Mouse (Mus musculus): ENCODE results near the gene Psg17. TPM values are rescaled to one million over a fixed set of nuclear protein-coding genes. Genes with fewer than 3 reads are reported as not detected.
A peak's percentile ranks its signal among the peaks of the same experiment; 100 is the strongest.

The Psg17 gene
- polyA plus RNA-seq, 1 experiment = 0.09 TPM

DNA sequence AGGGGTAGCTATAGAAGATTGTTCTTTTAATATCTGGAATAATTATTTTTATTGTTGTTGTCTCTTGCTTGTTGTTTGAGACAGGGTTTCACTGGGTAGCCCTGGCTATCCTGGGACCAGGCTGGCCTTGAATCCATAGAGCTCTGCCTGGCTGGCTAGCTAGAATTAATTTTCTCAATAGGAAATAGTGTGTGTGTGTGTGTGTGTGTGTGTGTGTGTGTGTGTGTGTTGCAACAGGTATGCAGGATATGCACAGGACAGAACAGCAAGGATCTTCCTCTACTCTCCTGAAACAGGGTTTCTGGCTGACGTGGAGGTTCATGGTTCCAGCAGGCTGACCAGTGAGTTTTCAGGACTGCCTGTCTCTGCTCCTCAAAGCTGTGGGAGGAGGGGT, 19.8 kb upstream of the Psg17 start:
- 92% methylated on average over 1 of the region's 1 CpGs for WGBS
- H3K27ac ChIP-seq (ENCODE audit: control insufficient read depth, insufficient read depth, low read length) = no peak overlapping the region; the same call in 1 of the 2 replicates
- no peak for DNase-seq
- no peaks in the 10 kb centered on the region for H3K36me3 ChIP-seq (ENCODE audit: control insufficient read depth, insufficient read depth, low read length)
- no peaks in the 10 kb centered on the region for H3K27me3 ChIP-seq (ENCODE audit: control insufficient read depth, insufficient read depth, low read length)
- no peak overlapping the region for H3K4me3 ChIP-seq (ENCODE audit: control insufficient read depth, insufficient read depth, low read length)
- TF ChIP-seq CTCF (IDR thresholded peaks at IDR 0.05; ENCODE audit: borderline replicate concordance, control insufficient read depth, extremely low read depth, insufficient read depth, low read length, poor library complexity) (no peak), POLR2A (IDR thresholded peaks at IDR 0.05; ENCODE audit: control insufficient read depth, extremely low read depth, insufficient read depth, low read length, poor library complexity) (no peak)
- H3K4me1 ChIP-seq (replicated peaks; ENCODE audit: control insufficient read depth, insufficient read depth, low read length) = peaks cover 10% of the 10 kb centered on the region

DNA sequence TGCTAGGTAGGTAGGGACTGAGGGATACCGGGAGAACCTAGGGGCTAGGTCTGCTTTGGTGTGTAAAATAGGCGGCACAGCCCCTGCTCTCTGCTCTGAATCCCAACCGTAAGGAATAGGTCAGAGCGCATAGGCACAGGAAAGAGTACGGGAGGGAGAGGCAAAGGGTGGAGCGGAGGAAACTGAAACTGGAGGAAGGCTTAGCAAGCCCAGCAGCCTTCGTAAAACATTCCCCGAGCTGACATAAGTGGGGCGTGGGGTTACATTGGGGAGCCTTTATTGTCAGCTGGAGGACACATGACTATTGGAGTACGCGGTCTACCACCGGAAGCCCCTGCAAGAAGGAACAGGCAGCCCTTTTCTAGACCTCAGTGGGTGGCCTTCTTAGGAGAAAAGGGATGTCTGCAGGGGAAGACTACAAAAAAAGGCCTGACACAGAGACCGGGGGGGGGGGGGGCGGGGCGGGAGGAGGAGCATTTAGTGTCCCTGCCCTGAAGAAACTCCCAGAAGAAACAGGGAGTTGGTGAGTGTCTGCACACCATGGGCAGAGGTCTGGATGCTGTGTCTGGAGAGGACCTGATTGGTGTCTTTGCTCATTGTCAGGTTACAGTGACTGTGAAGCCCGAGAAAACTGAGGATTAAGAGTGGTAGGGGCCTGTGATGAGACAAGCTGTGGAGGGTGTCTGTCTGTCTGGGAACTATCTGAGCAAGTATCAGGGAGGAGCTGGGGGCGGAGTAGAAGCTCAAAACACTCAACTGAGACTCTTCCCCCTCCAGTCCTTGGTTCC, 19.2 kb upstream of the Psg17 start:
- peak; percentile 26 for DNase-seq
- H3K4me1 ChIP-seq (replicated peaks; ENCODE audit: control insufficient read depth, insufficient read depth, low read length) = peaks cover 10% of the 10 kb centered on the region
- H3K27me3 ChIP-seq (ENCODE audit: control insufficient read depth, insufficient read depth, low read length) = no peaks in the 10 kb centered on the region
- WGBS = 5% methylated on average over 14 of the region's 17 CpGs
- TF ChIP-seq CTCF (IDR thresholded peaks at IDR 0.05; ENCODE audit: borderline replicate concordance, control insufficient read depth, extremely low read depth, insufficient read depth, low read length, poor library complexity) (no peak), POLR2A (IDR thresholded peaks at IDR 0.05; ENCODE audit: control insufficient read depth, extremely low read depth, insufficient read depth, low read length, poor library complexity) (no peak)
- peak overlapping the region; percentile 34; the same call in 1 of the 2 replicates for H3K27ac ChIP-seq (ENCODE audit: control insufficient read depth, insufficient read depth, low read length)
- H3K36me3 ChIP-seq (ENCODE audit: control insufficient read depth, insufficient read depth, low read length) = no peaks in the 10 kb centered on the region
- peak overlapping the region; percentile 41 for H3K4me3 ChIP-seq (ENCODE audit: control insufficient read depth, insufficient read depth, low read length)

DNA sequence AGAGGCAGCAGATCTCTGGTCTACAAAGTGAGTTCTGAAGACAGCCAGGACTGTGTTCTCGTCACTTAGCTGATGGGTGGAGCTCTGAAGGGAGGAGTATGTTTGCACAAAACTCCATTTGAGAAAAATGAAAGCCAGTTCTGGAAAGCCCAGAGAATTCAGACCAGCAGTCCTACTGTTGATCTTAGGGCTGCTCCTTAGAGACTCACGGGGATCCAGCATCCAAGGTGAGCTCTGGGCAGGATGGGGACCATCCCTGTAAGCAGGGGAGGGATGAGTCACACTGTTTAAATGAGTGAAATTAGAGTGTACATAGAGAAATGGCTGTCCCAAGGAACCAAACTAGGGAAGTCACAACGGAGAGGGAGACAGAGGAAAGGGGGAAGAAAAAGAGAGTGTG, 18.5 kb upstream of the Psg17 start, which contains the start of gene Mill2:
Mill2 (plus strand) TSS at position 102 of the 400 bp plus-strand sequence.
- TF ChIP-seq CTCF (IDR thresholded peaks at IDR 0.05; ENCODE audit: borderline replicate concordance, control insufficient read depth, extremely low read depth, insufficient read depth, low read length, poor library complexity) = no peak
- TF ChIP-seq POLR2A (IDR thresholded peaks at IDR 0.05; ENCODE audit: control insufficient read depth, extremely low read depth, insufficient read depth, low read length, poor library complexity) = no peak
- H3K4me3 ChIP-seq (ENCODE audit: control insufficient read depth, insufficient read depth, low read length) = peak within 1 kb of the TSS; percentile 41
- H3K27me3 ChIP-seq (ENCODE audit: control insufficient read depth, insufficient read depth, low read length) = no peaks in the 10 kb centered on the region
- peaks cover 10% of the 10 kb centered on the region for H3K4me1 ChIP-seq (replicated peaks; ENCODE audit: control insufficient read depth, insufficient read depth, low read length)
- no peak for DNase-seq
- 19% methylated on average over 3 of the region's 3 CpGs for WGBS
- H3K27ac ChIP-seq (ENCODE audit: control insufficient read depth, insufficient read depth, low read length) = peak within 1 kb of the TSS; percentile 34; the same call in 1 of the 2 replicates
- no peaks in the 10 kb centered on the region for H3K36me3 ChIP-seq (ENCODE audit: control insufficient read depth, insufficient read depth, low read length)

DNA sequence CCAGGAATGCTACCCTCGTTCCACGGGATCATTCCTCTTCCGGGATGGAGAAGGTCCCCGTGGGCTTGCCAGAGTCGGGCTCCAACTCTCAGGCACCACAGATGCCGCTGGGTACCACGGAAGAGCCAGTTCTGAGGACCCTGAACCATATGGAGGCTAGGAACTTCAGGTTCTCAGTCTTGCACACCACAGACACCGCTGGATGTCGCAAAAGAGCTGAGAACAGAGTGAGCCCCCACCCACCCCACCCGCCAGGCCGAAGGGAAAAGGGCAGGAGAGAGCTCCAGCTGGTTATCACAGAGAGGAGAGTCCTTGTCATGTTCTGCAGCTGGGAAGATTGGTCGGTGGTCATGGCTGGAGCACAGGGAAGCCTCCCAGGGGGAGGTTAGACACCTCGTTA, 10.9 kb upstream of the Psg17 start:
- Histone ChIP-seq H3K36me3 (ENCODE audit: control insufficient read depth, insufficient read depth, low read length) (no peaks in the 10 kb centered on the region), H3K4me1 (replicated peaks; ENCODE audit: control insufficient read depth, insufficient read depth, low read length) (no peaks in the 10 kb centered on the region), H3K27ac (ENCODE audit: control insufficient read depth, insufficient read depth, low read length) (no peak overlapping the region), H3K27me3 (ENCODE audit: control insufficient read depth, insufficient read depth, low read length) (no peaks in the 10 kb centered on the region), H3K4me3 (ENCODE audit: control insufficient read depth, insufficient read depth, low read length) (no peak overlapping the region)
- no peak for DNase-seq
- TF ChIP-seq CTCF (IDR thresholded peaks at IDR 0.05; ENCODE audit: borderline replicate concordance, control insufficient read depth, extremely low read depth, insufficient read depth, low read length, poor library complexity) (no peak), POLR2A (IDR thresholded peaks at IDR 0.05; ENCODE audit: control insufficient read depth, extremely low read depth, insufficient read depth, low read length, poor library complexity) (no peak)
- WGBS = 51% methylated on average over 13 of the region's 13 CpGs

DNA sequence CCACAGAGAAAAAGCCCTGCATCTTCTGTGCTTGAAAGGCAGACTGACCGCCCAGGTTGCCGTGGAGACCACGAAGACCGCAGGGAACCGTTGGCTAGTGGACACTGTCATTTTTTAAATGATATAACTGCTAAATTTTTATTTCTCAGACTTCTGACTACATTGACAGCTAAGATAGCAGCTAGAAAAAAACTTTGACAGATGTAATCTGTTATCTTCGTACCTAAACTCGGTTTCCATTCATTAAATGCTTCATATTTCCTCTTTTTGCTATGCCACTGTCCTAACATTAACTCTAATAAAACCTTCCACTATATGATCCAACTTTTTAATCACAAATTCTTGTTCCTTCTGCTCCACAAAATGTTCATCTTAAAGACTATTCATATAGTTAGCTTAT, 8.1 kb upstream of the Psg17 start:
- no peaks in the 10 kb centered on the region for H3K27me3 ChIP-seq (ENCODE audit: control insufficient read depth, insufficient read depth, low read length)
- H3K4me3 ChIP-seq (ENCODE audit: control insufficient read depth, insufficient read depth, low read length) = no peak overlapping the region
- WGBS = 84% methylated on average over 7 of the region's 7 CpGs
- H3K27ac ChIP-seq (ENCODE audit: control insufficient read depth, insufficient read depth, low read length) = no peak overlapping the region
- no peaks in the 10 kb centered on the region for H3K4me1 ChIP-seq (replicated peaks; ENCODE audit: control insufficient read depth, insufficient read depth, low read length)
- TF ChIP-seq POLR2A (IDR thresholded peaks at IDR 0.05; ENCODE audit: control insufficient read depth, extremely low read depth, insufficient read depth, low read length, poor library complexity) (no peak), CTCF (IDR thresholded peaks at IDR 0.05; ENCODE audit: borderline replicate concordance, control insufficient read depth, extremely low read depth, insufficient read depth, low read length, poor library complexity) (no peak)
- no peak for DNase-seq
- no peaks in the 10 kb centered on the region for H3K36me3 ChIP-seq (ENCODE audit: control insufficient read depth, insufficient read depth, low read length)

DNA sequence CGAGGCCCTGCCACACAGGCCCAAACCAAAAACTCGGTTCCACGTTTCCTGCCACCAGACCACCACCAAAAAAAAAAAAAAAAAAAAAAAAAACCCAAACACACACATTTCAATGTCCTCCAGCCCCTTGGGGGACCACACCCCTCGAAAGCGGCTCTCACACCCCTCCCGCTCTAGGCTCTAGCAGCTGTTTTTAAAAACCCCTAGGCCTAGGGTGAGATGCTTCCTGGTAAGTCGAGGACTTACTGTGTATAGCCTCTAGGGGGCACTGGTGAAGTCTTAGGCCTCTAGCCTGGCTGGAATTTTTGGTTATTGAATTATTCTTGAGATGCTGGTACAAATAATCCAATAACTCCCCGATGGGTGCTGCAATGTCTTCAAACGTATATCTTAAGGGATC, 7.2 kb upstream of the Psg17 start:
- Histone ChIP-seq H3K27ac (ENCODE audit: control insufficient read depth, insufficient read depth, low read length) (no peak overlapping the region), H3K4me1 (replicated peaks; ENCODE audit: control insufficient read depth, insufficient read depth, low read length) (no peaks in the 10 kb centered on the region), H3K4me3 (ENCODE audit: control insufficient read depth, insufficient read depth, low read length) (no peak overlapping the region), H3K27me3 (ENCODE audit: control insufficient read depth, insufficient read depth, low read length) (no peaks in the 10 kb centered on the region), H3K36me3 (ENCODE audit: control insufficient read depth, insufficient read depth, low read length) (no peaks in the 10 kb centered on the region)
- TF ChIP-seq POLR2A (IDR thresholded peaks at IDR 0.05; ENCODE audit: control insufficient read depth, extremely low read depth, insufficient read depth, low read length, poor library complexity) (no peak), CTCF (IDR thresholded peaks at IDR 0.05; ENCODE audit: borderline replicate concordance, control insufficient read depth, extremely low read depth, insufficient read depth, low read length, poor library complexity) (no peak)
- no peak for DNase-seq
- WGBS = 82% methylated on average over 9 of the region's 9 CpGs

All from thymus, adult 2 months (tissue).